Mouse (Mus musculus) CH12.LX (cell line): Measurements from ENCODE around the gene Myo19.
A peak's percentile ranks its signal among the peaks of the same experiment; 100 is the strongest.

Experiments used
- CHD2 ChIP-seq: IDR thresholded peaks from 2 replicates; pipeline ENCODE4 v1.6.1; 2011; ENCODE audit warnings: low read length, improper control_type of control experiment
- CTCF ChIP-seq, 2 experiments: IDR thresholded peaks in 1 of 2; conservative IDR thresholded peaks in 1 of 2; 2 replicates each; pipeline ENCODE4 v1.5.1; 2011 to 2012; ENCODE audit warnings: low read depth in 2 of 2, low read length in 2 of 2, improper control_type of control experiment in 1 of 2, inconsistent platforms in 1 of 2, mild to moderate bottlenecking in 1 of 2, moderate library complexity in 1 of 2
- EP300 ChIP-seq: IDR thresholded peaks from 2 replicates; pipeline ENCODE4 v1.6.1; 2011; ENCODE audit warnings: low read length, improper control_type of control experiment
- HCFC1 ChIP-seq: IDR thresholded peaks from 2 replicates; pipeline ENCODE4 v1.6.1; 2012; ENCODE audit warnings: low read depth, mild to moderate bottlenecking, inconsistent platforms, low read length, improper control_type of control experiment
- NRF1 ChIP-seq: IDR thresholded peaks from 2 replicates; pipeline ENCODE4 v1.6.1; 2014; ENCODE audit warnings: low read depth, mild to moderate bottlenecking, inconsistent platforms, low read length, improper control_type of control experiment, moderate library complexity
- POLR2A ChIP-seq: IDR thresholded peaks from 2 replicates; pipeline ENCODE4 v1.6.1; 2011; ENCODE audit warnings: low read depth, mild to moderate bottlenecking, improper control_type of control experiment, low read length
- SIN3A ChIP-seq: IDR thresholded peaks from 2 replicates; pipeline ENCODE4 v1.6.1; 2012; ENCODE audit warnings: low read length, improper control_type of control experiment, inconsistent platforms
- TCF12 ChIP-seq: IDR thresholded peaks from 2 replicates; pipeline ENCODE4 v1.6.1; 2014; ENCODE audit warnings: low read depth, mild to moderate bottlenecking, inconsistent platforms, low read length, improper control_type of control experiment
- USF1 ChIP-seq: IDR thresholded peaks from 2 replicates; pipeline ENCODE4 v1.6.1; 2014; ENCODE audit warnings: low read depth, mild to moderate bottlenecking, inconsistent platforms, low read length, improper control_type of control experiment
- ZKSCAN1 ChIP-seq: IDR thresholded peaks from 2 replicates; pipeline ENCODE4 v1.6.1; 2012; ENCODE audit warnings: low read depth, inconsistent platforms, low read length, improper control_type of control experiment, borderline replicate concordance
- ZMIZ1 ChIP-seq: IDR thresholded peaks from 2 replicates; pipeline ENCODE4 v1.6.1; 2012; ENCODE audit warnings: low read depth, mild to moderate bottlenecking, inconsistent platforms, low read length, improper control_type of control experiment

- TF ChIP-seq USF1, result no peak
- TF ChIP-seq ZMIZ1, result no peak
- TF ChIP-seq POLR2A, result no peak; the same call in 1 of the 2 replicates
- no peak for TF ChIP-seq ZKSCAN1
- no peak for TF ChIP-seq CHD2
- no peak for TF ChIP-seq CTCF (conservative IDR thresholded peaks at IDR 0.05 in 1 of 2, IDR thresholded peaks at IDR 0.05 in 1 of 2; ENCODE audit: low read depth in 2 of 2, low read length in 2 of 2)
- no peak for TF ChIP-seq NRF1
- TF ChIP-seq SIN3A, result no peak; the same call in none of the 2 replicates
- no peak; the same call in 1 of the 2 replicates for TF ChIP-seq EP300
- TF ChIP-seq TCF12, result peak; percentile 14; the same call in 1 of the 2 replicates
- no peak for TF ChIP-seq HCFC1
Measured at GRCm38 (mm10) chr11:84871046-84871445, 8.9 kb upstream of the Myo19 start.
